Mouse (Mus musculus) MN1 (cell line): ENCODE results near the gene Fosl2.
"Not testable (repeated sequence)": the region's sequence is repeated elsewhere in the genome, so short reads cannot be mapped to it uniquely, and the experiment has no call there.

ENCODE experiments used
- DNase-seq: peaks from one replicate; pipeline ENCODE4 v3.0.0-alpha.2; 2016; ENCODE audit warnings: low spot score

Gene Fosl2

GRCm38 (mm10) chr5:32178720-32179119, 43.1 kb downstream of the Fosl2 start:
- DNase-seq: not testable (repeated sequence)

GRCm38 (mm10) chr5:32182885-32183629, 47.5 kb downstream of the Fosl2 start:
- DNase-seq: no peak

DNA sequence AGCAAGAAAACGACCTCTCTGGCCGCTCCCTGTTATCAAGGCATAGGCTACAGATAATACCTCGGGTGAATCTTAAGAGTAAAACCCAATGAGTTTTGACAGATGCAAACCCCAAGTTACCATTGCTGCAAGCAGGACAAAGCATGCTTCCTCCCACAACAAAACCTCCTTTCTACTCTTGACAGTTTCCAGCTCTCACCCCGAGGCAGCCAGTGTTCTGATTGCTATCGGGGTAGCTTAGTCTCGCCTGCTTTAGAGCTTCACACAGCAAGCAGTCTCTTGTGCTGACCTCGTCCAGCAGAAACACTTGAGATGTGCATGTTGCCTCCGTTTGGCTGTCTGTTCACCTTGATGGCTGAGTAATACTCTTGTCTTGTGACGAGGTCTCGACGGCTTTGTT, 52.1 kb downstream of the Fosl2 start:
- DNase-seq: peak; percentile 37

DNA sequence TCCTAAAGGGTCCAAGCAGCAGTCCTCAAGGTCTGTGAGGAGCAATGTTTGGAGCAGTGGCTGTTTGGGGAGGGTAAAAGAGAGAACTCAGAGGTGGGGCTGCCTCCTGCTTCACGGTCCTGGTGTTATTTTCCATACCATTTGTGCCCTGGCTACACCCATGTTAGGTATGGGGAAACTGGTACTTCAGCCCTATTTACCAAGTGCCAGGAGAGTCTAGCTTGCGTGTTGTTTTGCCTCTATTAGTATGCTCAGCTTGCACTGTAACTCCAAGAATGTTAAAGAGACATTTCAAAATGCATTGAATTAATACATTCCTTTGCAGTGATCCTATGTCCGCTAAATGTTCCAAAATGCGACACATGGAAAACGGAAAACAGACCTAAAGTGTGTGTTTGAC, 55.7 kb downstream of the Fosl2 start:
- no peak for DNase-seq

DNA sequence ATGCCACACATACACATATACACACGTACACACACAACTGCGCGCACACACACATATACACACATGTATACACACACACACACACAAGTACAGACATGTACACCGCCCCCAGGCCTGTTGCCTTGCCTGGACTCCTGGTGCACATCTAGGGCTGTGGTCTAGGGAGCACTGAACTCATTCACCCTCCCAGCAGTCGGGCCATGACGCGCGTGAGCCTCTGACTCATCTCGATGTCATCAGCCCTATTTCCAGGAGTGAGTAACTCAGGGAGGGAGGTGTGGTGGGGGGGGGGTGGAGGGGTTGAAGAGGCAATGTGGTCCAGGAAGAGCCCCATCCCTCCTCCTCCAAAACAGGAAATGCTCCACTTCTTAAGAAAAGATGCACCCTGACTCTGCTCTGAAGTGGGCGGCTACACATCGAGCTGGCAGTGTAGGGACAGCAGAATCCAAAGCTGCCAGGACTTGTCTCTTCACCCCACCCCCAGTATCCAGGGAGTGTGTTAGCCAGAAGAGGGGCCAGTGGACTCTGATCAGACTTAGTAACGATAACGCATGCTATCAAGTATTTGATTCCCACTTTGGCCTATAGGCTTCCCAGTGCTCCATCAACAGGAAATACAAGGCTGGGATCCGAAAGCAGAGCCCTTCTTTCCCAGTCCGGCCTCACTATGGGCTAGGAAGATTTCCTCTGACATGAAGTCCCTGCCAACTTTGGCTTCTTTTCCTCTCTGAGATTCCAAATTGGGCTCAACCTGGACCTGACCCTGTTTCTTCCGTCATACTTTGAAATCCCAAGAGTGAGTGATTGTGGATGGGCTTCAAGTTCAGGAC, 56.6 kb downstream of the Fosl2 start:
- peak; percentile 86 for DNase-seq

DNA sequence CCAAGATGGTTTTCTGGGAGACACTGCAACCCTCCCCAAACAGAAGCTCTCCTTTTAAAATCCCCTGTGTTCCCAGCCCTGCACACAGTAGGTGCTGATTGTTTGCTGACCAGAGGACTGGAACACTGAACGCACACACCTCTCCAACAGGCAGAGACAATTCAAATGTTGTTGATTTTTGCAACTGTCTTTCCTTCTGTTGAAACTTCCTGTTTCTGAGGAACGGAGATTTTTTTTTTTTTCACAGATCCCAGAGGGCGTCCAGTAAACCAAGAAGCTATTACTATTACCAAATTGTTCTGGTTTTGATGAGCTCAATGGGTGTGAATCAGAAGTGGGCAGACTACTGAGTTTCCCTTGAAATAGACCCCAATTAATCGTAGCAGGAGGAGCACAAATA, 58.6 kb downstream of the Fosl2 start:
- DNase-seq: no peak

DNA sequence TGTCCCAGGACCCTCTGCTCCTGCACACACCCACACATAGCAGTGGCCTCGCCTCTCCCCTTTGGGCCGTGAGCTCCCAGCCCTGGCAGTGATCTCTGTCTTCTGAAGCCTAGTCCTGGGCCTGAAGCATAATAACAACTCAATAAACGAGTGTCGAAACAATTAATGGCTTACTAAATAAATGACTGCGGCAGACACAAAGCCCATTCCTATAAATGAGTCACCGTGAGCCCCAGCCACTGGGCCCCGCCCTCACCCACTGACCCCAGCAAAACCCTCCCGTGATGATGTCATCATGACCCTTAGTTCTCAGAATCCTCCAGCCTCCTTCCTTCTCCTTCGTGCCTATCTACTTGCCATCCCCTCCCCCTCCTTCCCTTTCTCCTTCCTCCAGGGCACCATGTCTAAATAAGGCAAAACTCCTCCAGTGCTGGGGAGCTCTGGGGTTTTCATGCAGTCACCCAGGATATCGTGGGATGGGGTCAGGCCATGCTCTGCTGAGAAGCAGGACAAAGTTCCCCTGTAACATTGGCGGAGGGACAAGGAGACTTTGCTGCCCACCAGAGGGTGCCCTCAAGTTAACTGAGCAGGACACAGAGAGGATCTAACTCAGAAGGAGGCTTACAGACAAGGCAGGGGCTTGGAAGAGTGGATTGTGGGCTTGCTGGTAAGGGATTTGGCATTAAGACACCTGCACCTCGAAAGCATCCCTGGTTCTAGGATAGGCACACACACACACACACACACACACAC, 60.4 kb downstream of the Fosl2 start:
- peak; percentile 52 for DNase-seq

DNA sequence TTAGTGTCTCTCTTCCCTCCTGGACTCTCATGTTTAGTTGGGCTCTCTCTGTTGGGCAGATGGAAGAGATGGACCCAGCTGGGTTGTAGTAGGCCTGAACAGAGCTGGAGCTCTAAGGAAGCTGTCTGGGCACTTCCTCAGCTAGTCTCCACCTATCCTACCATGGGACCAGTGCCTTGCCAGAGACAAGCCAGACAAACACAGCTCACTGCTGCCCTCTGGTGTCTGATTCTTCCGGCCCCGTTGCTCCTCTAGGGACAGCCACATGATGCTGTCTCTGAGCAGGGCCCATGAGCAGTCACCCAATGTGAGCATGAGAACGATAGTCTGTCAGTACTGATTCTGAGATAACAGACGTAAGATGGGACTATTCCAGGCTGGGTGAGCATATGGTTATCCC, 62.1 kb downstream of the Fosl2 start:
- DNase-seq: peak; percentile 92

- no peak for DNase-seq
Observed at GRCm38 (mm10) chr5:32199136-32199535, 63.5 kb downstream of the Fosl2 start.

- DNase-seq: no peak
Observed at GRCm38 (mm10) chr5:32199594-32199993, 64.0 kb downstream of the Fosl2 start.

DNA sequence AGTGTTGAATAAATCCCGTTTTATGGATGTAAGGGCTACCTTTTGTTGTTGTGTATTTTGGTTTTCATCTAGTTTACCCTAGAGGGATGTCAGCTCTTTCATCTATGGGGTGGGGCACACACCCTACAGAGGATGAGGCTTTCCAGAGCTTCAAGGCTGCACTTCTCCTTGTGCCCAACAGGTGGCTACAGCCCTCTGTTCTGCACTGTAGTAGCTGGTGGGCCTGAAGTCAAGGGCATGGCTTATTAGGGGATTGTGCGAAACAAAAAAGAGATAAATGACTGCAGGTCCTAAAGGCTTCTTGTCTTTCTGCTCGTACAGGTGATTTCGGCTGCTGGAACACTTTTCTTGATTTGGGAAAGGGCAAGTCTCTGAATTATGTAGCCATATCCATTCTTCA, 69.1 kb downstream of the Fosl2 start:
- DNase-seq: no peak

DNA sequence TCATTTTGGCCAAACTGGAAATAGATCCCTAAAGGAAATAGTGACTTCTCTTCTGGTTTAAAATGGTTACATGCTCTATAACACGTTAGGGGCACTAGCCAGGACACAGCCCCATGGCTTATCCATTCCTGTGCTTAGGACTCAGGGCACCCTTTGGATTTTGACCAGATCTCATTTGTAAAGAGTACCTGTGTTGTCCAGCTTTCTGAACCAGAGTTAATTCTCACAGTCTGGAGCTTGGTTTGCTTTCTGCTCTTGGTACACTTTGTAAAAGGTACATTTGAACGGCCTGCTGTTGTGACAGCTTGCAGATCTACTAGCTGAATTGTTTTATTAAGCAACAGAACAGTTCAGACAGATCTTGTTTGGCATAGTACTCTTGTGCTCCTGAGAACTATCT, 71.1 kb downstream of the Fosl2 start:
- no peak for DNase-seq
